Mouse (Mus musculus) intestine, postnatal 0 days (tissue): Measurements from ENCODE around the gene Phf23. TPM values are rescaled to one million over a fixed set of nuclear protein-coding genes. Genes with fewer than 3 reads are reported as not detected.

Source experiments
- ATAC-seq: fragments of 200-750 bp; cut with Nextera tagmentation; 2 replicates; pipeline ENCODE4 v1.8.0; 2017; ENCODE audit warnings: mild to moderate bottlenecking, moderate TSS enrichment, moderate library complexity
- H3K27ac ChIP-seq: fragments of 300-500 bp; sonication (generic); 2 replicates; pipeline ENCODE4 v1.5.1; 2014; ENCODE audit warnings: mild to moderate bottlenecking, low read depth, low read length, moderate library complexity
- H3K27me3 ChIP-seq: fragments of 300-500 bp; sonication (generic); replicated peaks from 2 replicates; pipeline ENCODE4 v1.6.1; 2014; ENCODE audit warnings: low read length, mixed read lengths; ENCODE audit not compliant: control insufficient read depth, insufficient read depth
- H3K36me3 ChIP-seq: fragments of 300-500 bp; sonication (generic); 2 replicates; pipeline ENCODE4 v1.6.1; 2014; ENCODE audit warnings: mild to moderate bottlenecking, moderate library complexity; ENCODE audit not compliant: control insufficient read depth, insufficient read depth
- H3K4me1 ChIP-seq: fragments of 300-500 bp; sonication (generic); replicated peaks from 2 replicates; pipeline ENCODE4 v1.6.1; 2014; ENCODE audit warnings: antibody characterized with exemption, low read length, mixed read lengths; ENCODE audit not compliant: control insufficient read depth, insufficient read depth
- H3K4me2 ChIP-seq: fragments of 300-500 bp; sonication (generic); replicated peaks from 2 replicates; pipeline ENCODE4 v1.6.1; 2014; ENCODE audit warnings: low read depth, mild to moderate bottlenecking, moderate library complexity
- H3K4me3 ChIP-seq: fragments of 300-500 bp; sonication (generic); 2 replicates; pipeline ENCODE4 v1.5.1; 2014; ENCODE audit warnings: low read depth, low read length
- H3K9ac ChIP-seq: fragments of 300-500 bp; sonication (generic); 2 replicates; pipeline ENCODE4 v1.6.1; 2014; ENCODE audit warnings: mild to moderate bottlenecking, low read depth, low read length
- H3K9me3 ChIP-seq: fragments of 300-500 bp; sonication (generic); 2 replicates; pipeline ENCODE4 v1.6.1; 2016; ENCODE audit warnings: mixed run types; ENCODE audit not compliant: control insufficient read depth
- CTCF ChIP-seq: sonication (generic); IDR thresholded peaks from 2 replicates; pipeline ENCODE4 v1.5.1; 2016; ENCODE audit warnings: low read depth, mild to moderate bottlenecking, control low read depth, antibody characterized with exemption, moderate library complexity
- WGBS: fragments of 180-500 bp; shearing (Covaris S2); extraction: QIAGEN DNeasy Blood & Tissue Kit; methylation state at CpG from one replicate; pipeline ENCODE4 v1.1.7; 2014; 5-methylcytosine and 5-hydroxymethylcytosine counted together
- polyA plus RNA-seq: library from polyadenylated mRNA; unstranded; fragments of >200 nt; fragmentation: Nextera tagmentation; extraction: Ambion mirVana; gene quantifications from 2 replicates; pipeline ENCODE4 v1.2.1, GENCODE M21; 2015

Phf23 gene
- polyA plus RNA-seq, result 32.6 and 37.7 TPM in 2 replicates

DNA sequence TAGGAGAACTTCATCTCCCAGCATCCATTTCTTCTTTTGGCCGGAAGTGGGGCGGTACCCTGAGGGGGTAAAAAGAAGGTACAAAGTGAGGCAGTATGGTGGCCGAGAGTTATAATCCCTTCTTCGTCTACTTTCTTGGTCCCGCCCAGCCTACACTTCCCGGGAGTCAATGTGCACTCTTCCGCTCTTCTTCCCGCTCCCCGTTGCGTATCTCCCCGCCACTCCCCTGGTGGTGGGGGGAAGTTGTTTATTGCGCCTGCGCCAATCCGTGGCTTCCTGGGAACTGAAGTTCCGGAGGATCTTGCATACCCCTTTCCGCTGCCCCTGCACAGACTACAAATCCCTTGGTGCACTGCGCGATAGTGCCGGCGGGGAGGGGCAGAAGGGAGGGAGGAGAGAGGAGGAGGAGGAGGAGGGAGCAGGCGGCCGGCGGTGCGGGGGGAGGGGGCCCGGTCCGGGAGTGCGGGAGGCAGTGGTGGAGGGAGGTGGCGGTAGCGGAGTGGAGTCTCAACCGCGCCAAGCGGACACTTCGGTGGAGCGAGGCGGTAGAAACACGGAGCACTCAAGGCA, at the start of gene Phf23:
Phf23 (plus strand) TSS at position 387 of the 570 bp plus-strand sequence.
- Histone ChIP-seq H3K27ac (peak within 1 kb of the TSS; percentile 97), H3K4me1 (no peaks in the 10 kb centered on the region), H3K4me3 (peak within 1 kb of the TSS; percentile 90), H3K36me3 (peaks cover 31% of the 10 kb centered on the region), H3K9me3 (no peaks in the 10 kb centered on the region), H3K4me2 (peak within 1 kb of the TSS; percentile 80), H3K9ac (peak within 1 kb of the TSS; percentile 86), H3K27me3 (no peaks in the 10 kb centered on the region)
- peak; percentile 79 for ATAC-seq
- under 1% methylated on average over 36 of the region's 36 CpGs for WGBS
- peak; percentile 59 for TF ChIP-seq CTCF

GRCm38 (mm10) chr11:69945997-69946891, 49.3 kb upstream of the Phf23 start:
- Histone ChIP-seq H3K4me3 (no peak overlapping the region), H3K9me3 (no peaks in the 10 kb centered on the region), H3K36me3 (no peaks in the 10 kb centered on the region), H3K27ac (no peak overlapping the region; the same call in 1 of the 2 replicates), H3K4me1 (peaks cover 10% of the 10 kb centered on the region), H3K9ac (no peak overlapping the region), H3K4me2 (no peak overlapping the region; the same call in 1 of the 2 replicates), H3K27me3 (no peaks in the 10 kb centered on the region)
- WGBS, result 89% methylated on average over 18 of the region's 18 CpGs
- no peak for TF ChIP-seq CTCF
- ATAC-seq, result no peak

DNA sequence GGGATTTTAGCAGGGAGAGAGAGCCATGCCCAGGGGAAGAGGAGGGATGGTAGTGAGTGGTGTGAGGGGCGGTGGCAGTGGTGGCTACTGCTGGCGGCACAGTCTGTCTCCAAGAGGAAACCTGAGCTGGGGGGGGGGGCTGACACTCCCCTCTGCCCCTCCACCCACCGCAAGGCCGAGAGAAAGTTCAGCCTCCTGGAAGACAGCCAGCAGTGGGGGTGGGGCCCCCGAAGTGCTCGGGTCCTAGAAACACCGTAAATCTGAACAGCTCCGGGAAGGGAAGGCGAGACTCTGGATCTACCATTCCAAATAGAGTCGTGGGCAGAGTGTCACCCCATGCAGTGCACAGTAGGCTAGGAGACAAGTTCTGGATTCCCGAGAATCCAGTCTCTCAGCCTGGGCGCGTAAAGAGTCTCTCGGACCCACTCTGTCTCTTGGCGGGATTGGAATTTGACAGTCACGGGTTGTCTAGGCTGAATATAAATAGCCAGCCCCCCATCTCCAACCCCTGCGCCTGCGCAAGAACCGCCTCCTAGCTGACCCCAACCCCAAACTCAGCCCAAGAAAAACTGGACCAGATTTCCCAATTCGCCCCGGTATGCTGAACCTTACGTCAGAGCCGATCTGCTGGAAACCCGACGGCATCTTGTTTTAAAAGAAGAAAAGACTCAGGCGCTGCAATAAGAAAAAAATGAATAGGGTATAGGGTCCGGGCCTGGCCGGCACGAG, 48.1 kb upstream of the Phf23 start:
- no peaks in the 10 kb centered on the region for H3K27me3 ChIP-seq
- peaks cover 10% of the 10 kb centered on the region for H3K4me1 ChIP-seq
- H3K4me3 ChIP-seq, result peak overlapping the region; percentile 47
- WGBS, result 8% methylated on average over 29 of the region's 29 CpGs
- H3K4me2 ChIP-seq, result peak overlapping the region; percentile 74
- ATAC-seq, result 0 out of 2 replicates have a peak, but pooled peaks have one; percentile 13
- peak overlapping the region; percentile 35; the same call in 1 of the 2 replicates for H3K9ac ChIP-seq
- TF ChIP-seq CTCF, result no peak
- H3K27ac ChIP-seq, result peak overlapping the region; percentile 50
- no peaks in the 10 kb centered on the region for H3K9me3 ChIP-seq
- H3K36me3 ChIP-seq, result no peaks in the 10 kb centered on the region

GRCm38 (mm10) chr11:69948066-69948762, 47.4 kb upstream of the Phf23 start, which contains the start of gene Slc2a4:
TSS of gene Slc2a4 (minus strand) at chr11:69948188.
- Histone ChIP-seq H3K27me3 (no peaks in the 10 kb centered on the region), H3K36me3 (no peaks in the 10 kb centered on the region), H3K9me3 (no peaks in the 10 kb centered on the region), H3K4me2 (peak within 1 kb of the TSS; percentile 74), H3K4me3 (peak within 1 kb of the TSS; percentile 47), H3K4me1 (peaks cover 10% of the 10 kb centered on the region), H3K9ac (peak within 1 kb of the TSS; percentile 35), H3K27ac (peak within 1 kb of the TSS; percentile 50)
- no peak for TF ChIP-seq CTCF
- ATAC-seq, result peak; percentile 80
- under 1% methylated on average over 34 of the region's 34 CpGs for WGBS

DNA sequence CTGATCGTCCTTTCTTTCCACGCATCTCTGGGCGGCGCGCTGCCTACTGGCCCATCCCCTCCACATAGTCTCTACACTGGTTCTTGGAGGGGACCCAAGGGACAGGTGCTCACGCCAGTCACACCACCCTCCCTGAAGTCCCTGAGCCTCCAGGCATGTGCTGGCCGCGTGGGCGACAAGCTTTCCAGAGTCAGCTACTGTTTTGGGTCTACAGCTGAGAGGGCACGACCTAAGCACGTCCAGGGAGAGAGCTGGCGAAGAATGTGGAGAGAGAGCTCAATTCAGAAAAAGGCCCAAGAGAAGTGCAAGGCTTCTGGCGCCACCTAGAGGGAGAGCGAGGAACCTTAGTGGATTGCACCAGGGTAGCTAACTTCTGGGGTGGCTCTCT, 46.8 kb upstream of the Phf23 start:
- no peaks in the 10 kb centered on the region for H3K27me3 ChIP-seq
- H3K9ac ChIP-seq, result peak overlapping the region; percentile 18; the same call in 1 of the 2 replicates
- peak overlapping the region; percentile 74 for H3K4me2 ChIP-seq
- H3K9me3 ChIP-seq, result no peaks in the 10 kb centered on the region
- TF ChIP-seq CTCF, result peak; percentile 97
- H3K27ac ChIP-seq, result no peak overlapping the region
- no peaks in the 10 kb centered on the region for H3K36me3 ChIP-seq
- H3K4me3 ChIP-seq, result peak overlapping the region; percentile 47
- ATAC-seq, result peak; percentile 39; the same call in 1 of the 2 replicates
- WGBS, result under 1% methylated on average over 14 of the region's 14 CpGs
- H3K4me1 ChIP-seq, result peaks cover 10% of the 10 kb centered on the region
